Mouse (Mus musculus): ENCODE measurements at regions not wholly inside any gene's neighbourhood (a gene's known extent, or its start where the extent isn't known, plus 50 kb on each side); places are given as distances from the start of the nearest gene placed in this dataset.

DNA sequence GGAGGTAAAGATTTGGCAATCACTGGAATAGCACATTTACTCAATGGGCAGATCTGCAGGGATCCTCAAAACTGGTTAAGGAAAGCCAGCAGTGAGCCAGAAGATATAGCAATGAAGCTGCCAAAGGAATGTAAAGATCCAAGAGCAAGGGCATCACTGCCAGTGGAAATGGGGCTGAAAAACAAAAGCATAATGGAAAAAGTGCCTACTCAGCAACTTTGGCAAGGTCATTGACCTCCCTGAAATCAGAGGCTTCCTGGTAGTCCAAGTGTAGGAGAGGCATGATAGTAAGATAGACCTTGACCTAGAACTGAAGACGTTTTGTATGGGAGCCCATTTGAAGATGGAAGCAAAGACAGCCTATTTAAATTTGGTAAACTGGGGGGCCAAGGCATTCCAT is 286.4 kb downstream of the Foxo1 start:
- no peak for DNase-seq (ENCODE audit: low read depth, low spot score)

DNA sequence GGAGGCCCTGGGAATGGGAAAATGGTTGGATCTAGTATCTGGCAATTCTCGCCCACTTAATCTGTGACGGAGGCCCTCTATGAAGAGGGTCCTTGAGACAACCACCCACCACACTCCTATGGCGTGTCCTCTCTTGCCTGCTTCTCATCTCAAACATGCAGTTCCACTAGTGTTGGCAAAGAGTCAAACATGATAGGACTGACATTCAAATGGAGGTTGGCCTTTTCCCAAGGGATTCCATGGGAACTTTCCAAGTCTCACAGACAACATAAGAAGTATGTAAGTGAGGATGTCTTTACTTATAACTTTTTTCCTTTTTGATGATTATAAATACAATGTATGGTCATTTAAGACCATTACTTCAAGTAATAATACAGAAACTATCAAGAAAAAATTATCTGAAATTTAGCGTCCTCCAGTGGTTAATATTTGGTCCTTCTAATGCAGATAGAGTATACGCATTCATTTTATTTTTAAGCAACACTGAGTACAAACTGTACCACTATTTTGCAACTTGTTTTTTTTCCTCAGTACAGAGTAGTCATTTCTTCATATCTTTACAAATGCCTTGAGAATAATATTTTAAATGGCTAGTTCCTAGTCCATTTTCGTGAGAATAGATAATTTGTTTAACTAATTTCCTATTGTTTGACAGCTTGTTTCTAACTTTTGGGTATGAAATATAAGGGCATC is 280.2 kb downstream of the Foxo1 start:
- no peak for DNase-seq (ENCODE audit: low read depth, low spot score)

- no peak for DNase-seq (ENCODE audit: low read depth, low spot score)
These were observed 277.9 kb downstream of the Foxo1 start for GRCm38 (mm10) chr3:52546035-52546434.

GRCm38 (mm10) chr3:52543006-52543405 is 274.9 kb downstream of the Foxo1 start:
- no peak for DNase-seq (ENCODE audit: low read depth, low spot score)

GRCm38 (mm10) chr3:52540862-52541380 is 272.8 kb downstream of the Foxo1 start:
- no peak for DNase-seq (ENCODE audit: low read depth, low spot score)

DNA sequence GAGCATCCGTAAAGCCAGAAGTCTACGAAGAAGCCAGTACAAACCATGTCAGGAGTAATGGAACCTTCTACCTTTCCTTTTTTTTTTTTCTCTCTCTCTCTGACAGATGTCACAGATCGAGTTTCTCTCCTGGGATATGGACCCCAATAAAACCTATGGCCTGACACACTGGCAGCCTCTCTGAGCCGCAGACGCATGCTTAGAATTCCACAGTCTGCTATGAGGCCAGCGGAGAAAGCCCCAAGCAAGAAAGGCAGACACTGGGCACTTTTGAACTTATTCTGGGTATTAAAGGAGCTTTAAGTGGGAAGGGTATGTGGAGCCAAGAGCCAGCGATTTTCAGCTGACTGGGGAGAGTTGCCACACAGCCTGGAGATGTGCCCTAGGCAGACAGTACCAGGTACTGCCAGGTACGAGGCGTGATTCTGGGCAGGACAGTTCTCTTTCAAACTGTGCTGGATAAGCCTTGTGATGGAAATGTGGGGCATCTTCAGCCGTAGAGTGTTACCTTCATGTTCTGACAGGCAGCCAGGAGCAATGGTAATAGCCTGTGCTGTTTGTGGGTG is 271.8 kb downstream of the Foxo1 start:
- no peak for DNase-seq (ENCODE audit: low read depth, low spot score)

- peak; percentile 74 for DNase-seq (ENCODE audit: low read depth, low spot score)
These were observed 270.2 kb downstream of the Foxo1 start for GRCm38 (mm10) chr3:52538306-52538705.

DNA sequence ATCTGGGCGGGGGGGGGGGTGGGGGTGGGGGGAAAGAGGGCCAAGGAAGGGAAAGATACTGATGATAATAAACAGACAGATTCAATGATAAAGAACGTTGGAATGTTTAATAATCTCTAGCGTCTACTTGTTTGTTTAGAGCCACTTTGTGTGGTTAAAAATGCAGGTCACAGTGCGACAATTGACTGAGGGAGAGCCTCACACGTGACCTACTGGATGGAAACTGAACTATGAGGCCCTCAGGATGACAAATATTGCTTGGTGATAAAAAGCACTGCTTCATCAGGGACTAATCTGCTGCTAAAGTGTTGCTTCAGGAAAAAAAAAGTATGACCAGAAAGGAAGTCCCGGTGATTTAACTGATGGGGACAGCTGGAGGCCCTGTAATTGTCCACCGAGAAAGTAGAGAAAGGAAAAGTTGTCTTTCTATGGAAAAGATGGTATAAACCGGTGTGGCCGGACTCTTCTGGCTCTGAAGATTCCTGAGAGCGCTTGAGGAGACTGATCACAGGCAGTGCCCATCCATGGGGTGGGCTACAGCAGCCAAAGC is 269.3 kb downstream of the Foxo1 start:
- DNase-seq (ENCODE audit: low read depth, low spot score), result no peak

DNA sequence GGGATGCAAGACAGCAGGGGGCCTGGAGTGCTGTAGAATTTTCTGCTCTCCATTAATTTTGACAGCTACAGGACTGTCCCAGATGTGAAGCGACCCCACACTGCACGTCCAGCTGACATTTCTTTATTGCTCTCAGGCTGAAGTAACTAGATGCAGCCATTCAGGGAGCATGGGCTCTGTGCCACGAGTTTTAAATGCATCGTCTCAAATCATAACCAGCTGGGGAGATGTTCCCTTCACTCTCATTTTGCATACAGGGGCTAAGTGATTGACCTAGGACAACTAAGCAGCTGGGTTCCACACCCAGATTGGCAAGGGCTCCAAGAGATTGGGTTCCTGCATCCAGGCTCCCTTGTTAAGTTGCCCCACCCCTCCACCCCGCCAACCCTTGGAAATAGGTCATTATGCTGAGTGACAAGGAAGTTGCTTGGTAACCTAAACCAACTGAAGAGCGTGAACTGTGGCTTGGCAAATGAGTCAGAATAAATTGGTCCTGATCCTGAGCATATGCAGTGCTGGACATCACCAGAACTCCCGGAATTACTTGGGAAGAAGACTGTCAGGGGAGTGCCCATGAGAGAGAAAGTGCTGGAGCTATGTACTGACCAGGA is 267.4 kb downstream of the Foxo1 start:
- DNase-seq (ENCODE audit: low read depth, low spot score), result no peak

- no peak for DNase-seq (ENCODE audit: low read depth, low spot score)
These were observed 266.0 kb downstream of the Foxo1 start for GRCm38 (mm10) chr3:52534118-52534517.

DNA sequence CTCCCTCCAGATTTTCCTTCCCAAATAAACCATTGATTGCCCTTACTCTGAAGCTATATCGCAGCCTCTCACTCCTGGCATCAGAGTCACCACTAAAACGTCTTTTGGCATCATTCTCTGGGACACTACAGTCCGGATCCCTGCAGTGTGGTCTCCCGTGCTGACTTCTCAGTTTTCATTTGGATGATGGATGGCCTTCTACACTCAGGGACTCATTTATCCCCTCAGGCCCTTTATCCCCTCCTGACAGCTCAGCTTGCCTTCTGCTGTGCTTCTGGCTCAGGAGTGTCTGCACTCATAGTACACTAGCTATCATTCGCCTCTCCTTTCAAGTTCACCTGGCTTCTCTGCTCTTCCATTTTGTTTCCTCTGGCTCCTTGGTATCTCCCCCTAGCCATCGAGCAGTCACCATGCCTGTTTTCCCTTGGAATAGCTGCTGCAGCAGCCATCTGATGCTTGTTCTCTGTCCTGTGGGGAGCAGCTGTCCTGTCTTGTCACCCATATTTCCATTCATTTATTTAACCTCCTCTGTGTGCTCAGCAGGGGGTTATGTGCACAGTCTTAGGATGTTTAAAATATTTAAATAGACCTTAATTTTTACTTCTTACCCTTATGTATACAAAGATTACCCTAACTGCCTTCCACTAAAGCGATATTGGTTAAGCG is 263.7 kb downstream of the Foxo1 start:
- no peak for DNase-seq (ENCODE audit: low read depth, low spot score)

GRCm38 (mm10) chr3:52530406-52530970 is 262.4 kb downstream of the Foxo1 start:
- DNase-seq (ENCODE audit: low read depth, low spot score), result peak; percentile 37

GRCm38 (mm10) chr3:52529136-52529535 is 261.0 kb downstream of the Foxo1 start:
- no peak for DNase-seq (ENCODE audit: low read depth, low spot score)

- DNase-seq (ENCODE audit: low read depth, low spot score), result no peak
These were observed 260.4 kb downstream of the Foxo1 start for GRCm38 (mm10) chr3:52528521-52528920.

- DNase-seq (ENCODE audit: low read depth, low spot score), result no peak
These were observed 259.6 kb downstream of the Foxo1 start for GRCm38 (mm10) chr3:52527781-52528180.

DNA sequence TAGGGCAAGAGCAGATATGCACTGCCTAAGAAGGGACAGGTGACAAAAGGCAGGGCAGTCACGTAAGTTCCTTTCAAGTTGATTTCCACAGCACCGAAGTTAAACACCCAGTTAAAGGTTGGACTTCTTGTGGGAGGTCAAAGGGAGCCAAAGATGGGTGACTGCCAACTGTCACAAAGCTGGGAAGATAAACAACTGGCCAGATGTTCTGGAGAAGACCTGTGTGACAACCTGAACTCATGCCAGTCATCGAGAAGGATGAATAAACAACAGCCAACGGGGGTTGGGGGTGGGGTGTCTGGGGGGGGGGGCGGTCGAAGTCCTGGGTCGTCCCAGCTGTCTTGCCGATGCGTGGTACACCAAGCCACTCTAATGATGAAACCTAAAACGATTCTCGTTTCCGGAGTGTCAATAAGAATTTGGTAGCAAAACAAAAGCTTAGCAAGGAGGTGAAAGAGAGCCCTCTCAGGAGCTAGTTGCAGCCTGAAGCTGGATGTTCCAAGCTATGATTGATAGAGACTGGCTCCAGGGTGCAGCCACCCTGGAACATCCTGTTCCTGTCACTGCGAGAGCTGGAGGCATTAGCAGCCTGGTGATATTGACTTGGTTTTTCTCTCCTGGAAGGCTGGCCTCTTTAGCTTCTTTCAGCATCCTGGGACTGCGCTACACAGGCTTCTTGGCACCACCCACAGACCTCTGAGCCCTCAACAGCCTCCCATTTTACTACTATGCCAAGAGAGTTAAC is 259.0 kb downstream of the Foxo1 start:
- no peak for DNase-seq (ENCODE audit: low read depth, low spot score)

DNA sequence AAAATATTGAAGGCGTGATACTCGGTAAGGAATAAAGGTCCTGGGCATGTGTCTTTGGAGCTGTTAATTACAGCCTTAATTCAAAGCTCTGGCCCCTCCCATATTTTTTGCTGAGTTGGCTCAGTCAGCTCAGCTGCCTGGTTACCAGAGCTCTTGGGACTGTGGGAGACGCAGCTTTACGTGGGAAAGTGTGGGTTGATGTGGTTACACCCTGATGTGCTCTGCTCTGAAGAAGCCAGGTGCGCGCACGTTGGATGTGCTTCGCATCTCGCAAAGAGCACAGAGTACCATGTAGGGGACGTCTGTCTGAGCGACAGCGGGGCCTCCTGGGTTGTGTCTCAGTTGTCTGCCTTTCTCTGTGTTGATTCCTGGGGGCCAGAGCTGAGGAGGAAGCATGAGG is 254.8 kb downstream of the Foxo1 start:
- peak; percentile 56 for DNase-seq (ENCODE audit: low read depth, low spot score)

DNA sequence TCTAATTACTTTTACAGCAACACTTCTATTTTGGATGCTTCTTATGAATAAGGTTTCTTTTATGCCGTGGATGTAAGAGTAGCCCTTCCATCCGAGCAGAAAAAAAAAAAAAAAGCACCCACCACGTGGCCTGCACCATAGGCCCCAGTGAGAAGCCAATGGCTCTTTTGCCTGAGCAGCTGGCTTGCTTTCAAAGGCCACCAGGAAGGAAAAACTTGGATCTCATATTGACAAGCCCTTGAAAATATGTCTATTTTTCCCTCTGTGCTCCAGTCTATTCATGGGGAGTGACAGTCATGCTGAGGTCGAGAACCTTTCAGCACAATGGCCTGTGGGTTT is 252.4 kb downstream of the Foxo1 start:
- no peak for DNase-seq (ENCODE audit: low read depth, low spot score)

DNA sequence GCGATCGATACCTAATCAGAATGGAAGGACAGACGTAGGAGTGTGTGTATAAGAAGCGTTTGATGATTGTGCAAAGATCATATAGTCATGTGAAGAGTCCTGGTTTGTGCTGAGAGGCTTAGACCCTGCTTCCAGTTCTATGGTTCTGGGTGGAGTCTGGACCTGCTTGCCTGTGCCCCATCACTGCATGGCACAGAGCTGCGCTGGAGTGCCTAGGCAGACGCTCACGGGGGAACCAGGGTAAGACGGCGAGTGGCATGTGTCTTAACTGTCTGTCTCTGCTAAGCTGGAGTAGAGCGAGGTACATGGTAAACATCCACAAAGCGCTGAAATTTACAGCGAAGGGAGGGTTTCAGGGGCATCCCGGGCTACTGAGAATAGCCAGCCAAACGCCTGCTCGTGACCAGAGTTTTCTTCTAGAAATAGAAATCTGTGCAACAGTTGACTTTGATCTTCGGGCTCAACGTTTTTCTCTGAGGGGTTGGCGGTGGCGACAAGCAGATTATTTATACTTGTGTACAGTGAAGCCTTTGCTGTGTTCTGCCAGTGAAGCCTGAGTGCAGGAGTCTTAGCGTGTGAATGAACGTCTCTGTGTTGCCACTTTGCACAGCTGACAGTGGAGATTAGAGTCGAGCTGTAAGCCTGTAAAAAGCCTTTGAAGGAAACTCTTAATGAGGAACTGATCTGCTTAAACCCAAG is 251.9 kb downstream of the Foxo1 start:
- DNase-seq (ENCODE audit: low read depth, low spot score), result peak; percentile 66

- no peak for DNase-seq (ENCODE audit: low read depth, low spot score)
These were observed 249.7 kb downstream of the Foxo1 start for GRCm38 (mm10) chr3:52517808-52518207.

DNA sequence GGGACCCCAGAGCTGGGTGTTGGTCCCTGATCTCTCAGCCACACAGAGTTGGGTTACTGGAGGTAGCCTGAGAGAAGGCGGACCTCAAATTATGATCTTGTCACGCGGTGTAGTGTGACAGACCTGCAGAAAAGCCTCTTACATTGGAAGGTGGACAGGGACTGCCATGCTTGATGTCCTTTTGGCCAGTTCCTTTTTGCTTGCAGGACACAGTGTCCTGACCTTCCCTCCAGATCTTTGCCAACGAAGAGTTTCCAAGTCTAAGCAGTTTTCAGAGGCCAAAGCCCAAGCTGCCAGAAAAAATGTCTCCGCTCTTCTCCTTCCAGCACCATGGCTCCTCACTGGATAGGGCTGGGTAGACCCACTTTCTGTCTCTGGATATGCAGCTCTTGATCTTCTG is 248.6 kb downstream of the Foxo1 start:
- no peak for DNase-seq (ENCODE audit: low read depth, low spot score)

All from brain, adult 2 months (tissue).